Mouse (Mus musculus) bone marrow, adult 2 months (tissue): ENCODE measurements around the gene Slc35c2.

ENCODE experiments used
- CTCF ChIP-seq: fragments of 200-500 bp; IDR thresholded peaks from 2 replicates; pipeline ENCODE4 v1.5.1; 2011; ENCODE audit warnings: low read length, control low read depth; ENCODE audit not compliant: control insufficient read depth, insufficient read depth
- POLR2A ChIP-seq: fragments of 200-500 bp; IDR thresholded peaks from 2 replicates; pipeline ENCODE4 v1.6.1; 2011; ENCODE audit warnings: low read depth, mild to moderate bottlenecking, control low read depth, low read length, borderline replicate concordance; ENCODE audit not compliant: control insufficient read depth

- TF ChIP-seq POLR2A, result no peak
- no peak for TF ChIP-seq CTCF
Observed at GRCm38 (mm10) chr2:165263861-165264260, 23.8 kb downstream of the Slc35c2 start.
